Mouse (Mus musculus) cerebellum, adult 2 months (tissue): ENCODE data around the gene Sgcd. TPM values are rescaled to one million over a fixed set of nuclear protein-coding genes. Genes with fewer than 3 reads are reported as not detected.

ENCODE experiments used
- DNase-seq, 2 experiments: peaks; one replicate each; pipeline ENCODE4 v3.0.0; 2021
- H3K27ac ChIP-seq: fragments of 200-500 bp; 2 replicates; pipeline ENCODE4 v1.5.1; 2012; ENCODE audit warnings: low read length, control low read depth, inconsistent platforms; ENCODE audit not compliant: insufficient read depth
- H3K27me3 ChIP-seq: fragments of 200-500 bp; 2 replicates; pipeline ENCODE4 v1.6.1; 2012; ENCODE audit warnings: inconsistent platforms, mild to moderate bottlenecking, low read length, moderate library complexity; ENCODE audit not compliant: control insufficient read depth, insufficient read depth
- H3K4me1 ChIP-seq: fragments of 200-500 bp; 2 replicates; pipeline ENCODE4 v1.6.1; 2011; ENCODE audit warnings: low read length; ENCODE audit not compliant: control insufficient read depth, insufficient read depth
- H3K4me3 ChIP-seq: fragments of 200-500 bp; replicated peaks from 2 replicates; pipeline ENCODE3; 2011; ENCODE audit warnings: mild to moderate bottlenecking, low read depth, low read length, control low read depth; ENCODE audit not compliant: insufficient read depth
- CTCF ChIP-seq: fragments of 200-500 bp; IDR thresholded peaks from 2 replicates; pipeline ENCODE4 v1.5.1; 2011; ENCODE audit warnings: low read depth, mild to moderate bottlenecking, control low read depth, low read length, moderate library complexity, borderline replicate concordance; ENCODE audit not compliant: insufficient read depth
- POLR2A ChIP-seq: fragments of 200-500 bp; IDR thresholded peaks from 2 replicates; pipeline ENCODE4 v1.6.1; 2011; ENCODE audit warnings: low read length, control low read depth, borderline replicate concordance; ENCODE audit not compliant: insufficient read depth
- WGBS: fragments of 180-500 bp; shearing (Covaris S2); methylation state at CpG from one replicate; pipeline ENCODE4 v1.1.7; 2018; 5-methylcytosine and 5-hydroxymethylcytosine counted together
- polyA plus RNA-seq: library from polyadenylated mRNA; depleted of rRNA; stranded (reverse); fragments of >200 nt; gene quantifications from 2 replicates; pipeline ENCODE4 v1.2.3, GENCODE M21; 2012

The Sgcd gene
- polyA plus RNA-seq, 1 experiment: 2.6 TPM

- H3K4me3 ChIP-seq: no peak overlapping the region
- WGBS: 91% methylated on average over 1 of the region's 1 CpGs
- H3K4me1 ChIP-seq: no peaks in the 10 kb centered on the region
- no peaks in the 10 kb centered on the region for H3K27me3 ChIP-seq
- DNase-seq: no peak
- TF ChIP-seq POLR2A: no peak
- no peak for TF ChIP-seq CTCF
- no peak overlapping the region for H3K27ac ChIP-seq
Measured at GRCm38 (mm10) chr11:46924946-46925345, 1063.8 kb downstream of the Sgcd start.

DNA sequence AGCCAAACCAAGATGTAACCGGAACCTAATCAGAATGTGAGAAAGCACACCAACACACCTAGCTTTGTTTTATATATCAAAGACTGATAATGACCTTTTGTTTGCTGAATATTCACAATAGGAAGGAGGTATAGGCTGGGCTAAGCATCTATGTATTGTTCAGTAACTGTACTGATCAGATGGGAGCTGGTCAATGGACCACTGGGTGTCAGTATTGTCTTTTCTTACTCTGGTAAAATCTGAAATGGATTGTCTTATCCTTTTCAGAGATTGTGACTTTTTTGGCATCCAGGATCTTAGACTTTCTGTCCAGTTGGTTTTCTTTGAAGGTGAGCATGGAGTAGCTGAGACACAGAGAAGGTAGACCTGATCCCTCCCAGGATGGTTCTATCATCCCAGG is 1068.5 kb downstream of the Sgcd start:
- Histone ChIP-seq H3K27ac (no peak overlapping the region), H3K4me3 (no peak overlapping the region), H3K4me1 (no peaks in the 10 kb centered on the region), H3K27me3 (no peaks in the 10 kb centered on the region)
- WGBS: 91% methylated on average over 1 of the region's 1 CpGs
- TF ChIP-seq CTCF (no peak), POLR2A (no peak)
- DNase-seq: no peak

DNA sequence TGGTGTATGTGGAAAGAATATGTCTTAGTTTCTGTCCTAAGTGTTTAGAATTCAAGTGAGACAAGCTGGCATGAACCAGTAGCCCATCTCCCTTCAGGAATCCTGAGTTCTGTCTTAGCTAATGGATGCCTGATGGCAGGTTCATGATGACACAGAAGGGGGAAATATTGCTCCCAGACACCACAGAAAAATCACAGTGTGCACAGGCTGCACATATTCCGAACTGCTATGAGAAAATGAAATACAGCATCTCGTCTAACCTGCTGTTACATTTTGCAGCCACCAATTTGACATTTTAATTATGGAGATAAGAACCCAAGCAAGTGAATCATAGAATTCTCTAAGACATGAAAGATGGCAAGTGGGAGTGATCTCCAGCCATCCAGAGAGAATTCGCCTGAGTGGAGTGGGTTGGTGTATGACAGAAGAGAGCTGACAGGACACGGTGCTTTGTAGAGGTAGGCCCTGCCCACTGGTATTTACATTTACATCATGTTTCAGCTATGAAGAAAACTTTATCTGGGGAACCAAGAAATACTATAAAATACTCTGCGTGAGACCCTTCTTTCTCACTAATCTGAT is 1076.0 kb downstream of the Sgcd start:
- no peak overlapping the region for H3K27ac ChIP-seq
- TF ChIP-seq POLR2A: no peak
- no peak for TF ChIP-seq CTCF
- H3K4me1 ChIP-seq: no peaks in the 10 kb centered on the region
- no peak overlapping the region for H3K4me3 ChIP-seq
- DNase-seq: no peak
- no peaks in the 10 kb centered on the region for H3K27me3 ChIP-seq
- 84% methylated on average over 5 of the region's 5 CpGs for WGBS

GRCm38 (mm10) chr11:46904281-46904680 is 1084.5 kb downstream of the Sgcd start:
- no peak for TF ChIP-seq CTCF
- no peak for TF ChIP-seq POLR2A
- Histone ChIP-seq H3K4me1 (no peaks in the 10 kb centered on the region), H3K4me3 (no peak overlapping the region), H3K27ac (no peak overlapping the region), H3K27me3 (no peaks in the 10 kb centered on the region)
- WGBS: 88% methylated on average over 1 of the region's 1 CpGs
- no peak for DNase-seq

DNA sequence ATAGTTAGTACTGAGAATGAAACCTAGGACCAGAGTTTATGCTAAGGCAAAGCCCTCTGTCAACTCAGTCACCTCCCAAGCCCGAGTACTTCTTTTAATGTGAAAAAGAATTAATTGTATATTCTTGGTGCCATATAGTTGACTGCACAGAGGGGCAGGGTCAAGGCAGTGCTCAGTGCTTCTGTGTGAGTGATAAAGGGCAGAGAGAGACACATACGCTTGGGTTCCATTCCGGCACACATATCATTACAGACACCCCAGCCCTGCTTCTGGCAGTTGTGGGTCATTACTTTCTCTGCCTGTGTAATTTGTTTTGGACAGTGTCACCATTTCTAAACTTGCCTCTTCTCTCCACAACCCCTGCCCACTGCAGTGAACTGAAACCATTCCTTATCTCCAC is 1099.7 kb downstream of the Sgcd start:
- no peak overlapping the region for H3K27ac ChIP-seq
- no peak overlapping the region for H3K4me3 ChIP-seq
- TF ChIP-seq POLR2A: no peak
- TF ChIP-seq CTCF: no peak
- WGBS: 89% methylated on average over 3 of the region's 3 CpGs
- H3K4me1 ChIP-seq: no peaks in the 10 kb centered on the region
- no peaks in the 10 kb centered on the region for H3K27me3 ChIP-seq
- no peak for DNase-seq

- no peak for TF ChIP-seq CTCF
- no peak for TF ChIP-seq POLR2A
- WGBS: 31% methylated on average over 2 of the region's 2 CpGs
- Histone ChIP-seq H3K27me3 (no peaks in the 10 kb centered on the region), H3K27ac (no peak overlapping the region), H3K4me1 (no peaks in the 10 kb centered on the region), H3K4me3 (no peak overlapping the region)
- no peak for DNase-seq
Measured at GRCm38 (mm10) chr11:46882456-46882855, 1106.3 kb downstream of the Sgcd start.

- Histone ChIP-seq H3K4me1 (no peaks in the 10 kb centered on the region), H3K27ac (no peak overlapping the region), H3K27me3 (no peaks in the 10 kb centered on the region; the same call in 1 of the 2 replicates), H3K4me3 (no peak overlapping the region)
- DNase-seq: no peak
- WGBS: 37% methylated on average over 1 of the region's 1 CpGs
- TF ChIP-seq CTCF (no peak), POLR2A (no peak)
Measured at GRCm38 (mm10) chr11:46875774-46876173, 1113.0 kb downstream of the Sgcd start.

GRCm38 (mm10) chr11:46868594-46868993 is 1120.2 kb downstream of the Sgcd start:
- H3K27ac ChIP-seq: no peak overlapping the region
- no peak for TF ChIP-seq POLR2A
- no peak for TF ChIP-seq CTCF
- WGBS: 71% methylated on average over 7 of the region's 7 CpGs
- DNase-seq: no peak
- no peak overlapping the region for H3K4me3 ChIP-seq
- no peaks in the 10 kb centered on the region for H3K4me1 ChIP-seq
- H3K27me3 ChIP-seq: no peaks in the 10 kb centered on the region
